8 mouse cellular contexts compared by ENCODE assay signal in the genomic region with DNA sequence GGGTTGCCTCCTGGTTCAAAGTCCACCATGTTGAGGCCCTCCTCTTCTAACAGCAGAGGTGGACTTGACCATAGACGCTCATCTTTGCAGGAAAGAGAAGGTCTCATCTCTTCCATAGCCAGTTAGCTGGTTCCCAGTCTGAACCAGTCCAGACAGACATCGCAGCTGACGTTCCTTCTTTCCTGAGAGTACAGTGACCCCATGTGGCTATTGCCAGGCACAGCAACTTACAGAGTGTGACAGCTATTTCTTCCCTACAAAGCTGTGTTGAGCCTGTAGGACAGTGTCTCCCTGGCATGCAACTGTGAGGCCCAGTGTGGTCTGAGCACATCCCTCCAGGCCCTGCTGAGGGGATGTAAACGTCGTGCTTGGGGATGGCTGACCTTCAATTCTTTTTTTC. TPM values are rescaled to one million over a fixed set of nuclear protein-coding genes. Genes with fewer than 3 reads are reported as not detected.
DNase-seq lines count a peak whose midpoint lies in the region; ATAC-seq and TF ChIP-seq lines count a peak whose summit lies in the region.

No protein-coding gene starts in this region.

- no peaks in the 10 kb centered on the region for H3K9me3 ChIP-seq in E14TG2a.4 (ENCODE audit: low read length)
- H3K9me3 ChIP-seq in forebrain, embryonic 14.5 days (replicated peaks; ENCODE audit: control insufficient read depth, low read length): no peaks in the 10 kb centered on the region
- H3K9me3 ChIP-seq in hindbrain, embryonic 14.5 days (ENCODE audit: control insufficient read depth, low read length): no peaks in the 10 kb centered on the region
- no peaks in the 10 kb centered on the region for H3K9me3 ChIP-seq in midbrain, embryonic 13.5 days

- no peak overlapping the region for H3K27ac ChIP-seq in forebrain, embryonic 14.5 days (ENCODE audit: low read depth, low read length)
- no peak overlapping the region for H3K27ac ChIP-seq in hindbrain, embryonic 14.5 days
- no peak overlapping the region for H3K27ac ChIP-seq in midbrain, embryonic 13.5 days

- H3K27me3 ChIP-seq in E14TG2a.4 (ENCODE audit: insufficient read depth, low read length): peaks cover 12% of the 10 kb centered on the region
- H3K27me3 ChIP-seq in forebrain, embryonic 14.5 days (replicated peaks; ENCODE audit: control insufficient read depth, insufficient read depth, low read length): no peaks in the 10 kb centered on the region
- no peaks in the 10 kb centered on the region for H3K27me3 ChIP-seq in hindbrain, embryonic 14.5 days (ENCODE audit: control insufficient read depth, insufficient read depth, low read length)
- H3K27me3 ChIP-seq in midbrain, embryonic 13.5 days: no peaks in the 10 kb centered on the region

- no peak overlapping the region for H3K4me3 ChIP-seq in E14TG2a.4 (replicated peaks; ENCODE audit: low read length)
- H3K4me3 ChIP-seq in forebrain, embryonic 14.5 days (ENCODE audit: low read depth, low read length): no peak overlapping the region
- no peak overlapping the region for H3K4me3 ChIP-seq in hindbrain, embryonic 14.5 days (replicated peaks; ENCODE audit: low read length)
- H3K4me3 ChIP-seq in midbrain, embryonic 13.5 days (replicated peaks): no peak overlapping the region

- H3K36me3 ChIP-seq in E14TG2a.4 (ENCODE audit: insufficient read depth, low read length): no peaks in the 10 kb centered on the region
- 0 out of 2 replicates have a peak, but pooled peaks cover 6% of the 10 kb centered on the region for H3K36me3 ChIP-seq in forebrain, embryonic 14.5 days (ENCODE audit: control insufficient read depth, insufficient read depth, low read length)
- peaks cover 6% of the 10 kb centered on the region; the same call in 1 of the 2 replicates for H3K36me3 ChIP-seq in hindbrain, embryonic 14.5 days (replicated peaks; ENCODE audit: control insufficient read depth, insufficient read depth)
- peaks cover 9% of the 10 kb centered on the region for H3K36me3 ChIP-seq in midbrain, embryonic 13.5 days

- no peak overlapping the region for H3K9ac ChIP-seq in forebrain, embryonic 14.5 days (ENCODE audit: low read length)
- H3K9ac ChIP-seq in hindbrain, embryonic 14.5 days: no peak overlapping the region
- no peak overlapping the region for H3K9ac ChIP-seq in midbrain, embryonic 13.5 days (replicated peaks)

- H3K4me1 ChIP-seq in E14TG2a.4 (replicated peaks; ENCODE audit: low read depth, low read length): no peaks in the 10 kb centered on the region
- H3K4me1 ChIP-seq in forebrain, embryonic 14.5 days (ENCODE audit: control insufficient read depth, insufficient read depth, low read length): peaks cover 5% of the 10 kb centered on the region; the same call in 1 of the 2 replicates
- H3K4me1 ChIP-seq in hindbrain, embryonic 14.5 days (replicated peaks; ENCODE audit: control insufficient read depth, insufficient read depth, low read length): no peaks in the 10 kb centered on the region
- H3K4me1 ChIP-seq in midbrain, embryonic 13.5 days (replicated peaks): peaks cover 15% of the 10 kb centered on the region; the same call in 1 of the 2 replicates

- ATAC-seq in forebrain, embryonic 14.5 days: peak; percentile 73
- peak; percentile 59 for ATAC-seq in hindbrain, embryonic 14.5 days (ENCODE audit: low FRiP score)
- ATAC-seq in midbrain, embryonic 13.5 days: peak; percentile 46; the same call in 1 of the 2 replicates

- peak; percentile 75 for TF ChIP-seq CTCF in E14TG2a.4 (conservative IDR thresholded peaks at IDR 0.05; ENCODE audit: low read length)

- 6% methylated on average over 5 of the region's 5 CpGs for WGBS in forebrain, embryonic 14.5 days
- 8% methylated on average over 5 of the region's 5 CpGs for WGBS in hindbrain, embryonic 14.5 days
- 9% methylated on average over 5 of the region's 5 CpGs for WGBS in midbrain, embryonic 13.5 days

- DNase-seq in 3T3-L1 (ENCODE audit: low read depth, low spot score): peak; percentile 88
- peak; percentile 44 for DNase-seq in cerebellum, adult 11 months
- peak; percentile 86 for DNase-seq in forebrain, embryonic 14.5 days (ENCODE audit: low spot score)
- peak; percentile 83 for DNase-seq in hindbrain, embryonic 14.5 days (ENCODE audit: low spot score)
- DNase-seq in left cerebral cortex, adult 9 months (ENCODE audit: low spot score in 2 of 2): peak; percentile 26 to 73
- DNase-seq in telencephalon, adult 2 months (ENCODE audit: low read depth, low spot score): peak; percentile 49

- H3K4me2 ChIP-seq in forebrain, embryonic 14.5 days (ENCODE audit: low read length): no peak overlapping the region
- H3K4me2 ChIP-seq in hindbrain, embryonic 14.5 days (replicated peaks): no peak overlapping the region
- H3K4me2 ChIP-seq in midbrain, embryonic 13.5 days (replicated peaks): no peak overlapping the region

RNA-seq across cellular contexts. Expression of gene Lonrf2, which starts 49.1 kb away (rescaled TPM):
- polyA plus RNA-seq in forebrain, embryonic 14.5 days (2014; fragmentation: Nextera tagmentation; extraction: Ambion mirVana): 10.5 and 11.1 TPM in 2 replicates
- 31.5 and 33.7 TPM in 2 replicates for polyA plus RNA-seq in hindbrain, embryonic 14.5 days (2014; fragmentation: Nextera tagmentation; extraction: Ambion mirVana)
- polyA plus RNA-seq in midbrain, embryonic 13.5 days (2015; fragmentation: Nextera tagmentation; extraction: Ambion mirVana): 12.5 and 14.1 TPM in 2 replicates
